Mouse (Mus musculus) thymus, adult 2 months (tissue): Measurements from ENCODE around the gene Zfp541. TPM values are rescaled to one million over a fixed set of nuclear protein-coding genes. Genes with fewer than 3 reads are reported as not detected.

ENCODE experiments used
- DNase-seq: peaks from one replicate; pipeline ENCODE4 v3.0.0; 2021
- H3K27ac ChIP-seq: fragments of 200-500 bp; 2 replicates; pipeline ENCODE4 v1.5.1; 2012; ENCODE audit warnings: low read length, control low read depth; ENCODE audit not compliant: control insufficient read depth, insufficient read depth
- H3K27me3 ChIP-seq: fragments of 200-500 bp; 2 replicates; pipeline ENCODE4 v1.6.1; 2012; ENCODE audit warnings: mild to moderate bottlenecking, low read length, moderate library complexity, mixed read lengths; ENCODE audit not compliant: control insufficient read depth, insufficient read depth
- H3K36me3 ChIP-seq: fragments of 200-500 bp; 2 replicates; pipeline ENCODE4 v1.6.1; 2012; ENCODE audit warnings: mild to moderate bottlenecking, low read length, moderate library complexity; ENCODE audit not compliant: control insufficient read depth, insufficient read depth
- H3K4me1 ChIP-seq: fragments of 200-500 bp; replicated peaks from 2 replicates; pipeline ENCODE4 v1.6.1; 2012; ENCODE audit warnings: low read length; ENCODE audit not compliant: control insufficient read depth, insufficient read depth
- H3K4me3 ChIP-seq: fragments of 200-500 bp; 2 replicates; pipeline ENCODE4 v1.5.1; 2012; ENCODE audit warnings: mild to moderate bottlenecking, low read length, control low read depth, moderate library complexity; ENCODE audit not compliant: control insufficient read depth, insufficient read depth
- CTCF ChIP-seq: fragments of 200-500 bp; IDR thresholded peaks from 2 replicates; pipeline ENCODE4 v1.5.1; 2012; ENCODE audit warnings: mild to moderate bottlenecking, control low read depth, low read length, moderate library complexity, borderline replicate concordance; ENCODE audit not compliant: control insufficient read depth, poor library complexity, insufficient read depth; ENCODE audit errors: extremely low read depth
- POLR2A ChIP-seq: fragments of 200-500 bp; IDR thresholded peaks from 2 replicates; pipeline ENCODE4 v1.6.1; 2012; ENCODE audit warnings: mild to moderate bottlenecking, low read length, control low read depth, moderate library complexity; ENCODE audit not compliant: control insufficient read depth, poor library complexity, insufficient read depth; ENCODE audit errors: extremely low read depth
- WGBS: fragments of 180-500 bp; shearing (Covaris S2); methylation state at CpG from one replicate; pipeline ENCODE4 v1.1.7; 2018; 5-methylcytosine and 5-hydroxymethylcytosine counted together
- polyA plus RNA-seq: library from polyadenylated mRNA; depleted of rRNA; stranded (reverse); fragments of >200 nt; gene quantifications from 2 replicates; pipeline ENCODE4 v1.2.3, GENCODE M21; 2012

Gene Zfp541
- polyA plus RNA-seq, 1 experiment: 0.11 TPM

DNA sequence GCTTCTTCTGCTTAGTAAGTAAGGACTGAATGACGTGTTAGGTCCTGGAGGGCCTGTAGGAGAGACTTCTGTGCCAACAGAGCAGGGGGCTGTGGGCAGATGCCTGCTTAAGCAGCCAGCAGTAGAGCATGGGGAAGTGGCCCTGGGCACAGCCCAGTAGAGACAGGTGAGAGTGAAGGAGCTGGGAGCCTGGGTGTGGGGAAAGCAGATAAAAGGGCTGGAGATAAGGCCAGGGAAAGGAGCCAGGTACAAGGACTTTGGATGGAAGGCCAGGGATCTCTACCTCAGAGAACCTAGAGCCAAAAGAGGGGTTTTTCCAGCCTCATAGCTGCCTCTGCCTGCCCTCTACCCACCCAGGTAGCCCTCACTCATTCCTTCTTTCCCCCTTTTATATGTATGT lies 28.6 kb upstream of the Zfp541 start:
- H3K4me1 ChIP-seq: peaks cover 10% of the 10 kb centered on the region
- no peaks in the 10 kb centered on the region for H3K27me3 ChIP-seq
- WGBS: 75% methylated on average over 1 of the region's 1 CpGs
- H3K27ac ChIP-seq: peak overlapping the region; percentile 26; the same call in 1 of the 2 replicates
- TF ChIP-seq POLR2A (no peak), CTCF (no peak)
- DNase-seq: no peak
- no peak overlapping the region for H3K4me3 ChIP-seq
- no peaks in the 10 kb centered on the region for H3K36me3 ChIP-seq

DNA sequence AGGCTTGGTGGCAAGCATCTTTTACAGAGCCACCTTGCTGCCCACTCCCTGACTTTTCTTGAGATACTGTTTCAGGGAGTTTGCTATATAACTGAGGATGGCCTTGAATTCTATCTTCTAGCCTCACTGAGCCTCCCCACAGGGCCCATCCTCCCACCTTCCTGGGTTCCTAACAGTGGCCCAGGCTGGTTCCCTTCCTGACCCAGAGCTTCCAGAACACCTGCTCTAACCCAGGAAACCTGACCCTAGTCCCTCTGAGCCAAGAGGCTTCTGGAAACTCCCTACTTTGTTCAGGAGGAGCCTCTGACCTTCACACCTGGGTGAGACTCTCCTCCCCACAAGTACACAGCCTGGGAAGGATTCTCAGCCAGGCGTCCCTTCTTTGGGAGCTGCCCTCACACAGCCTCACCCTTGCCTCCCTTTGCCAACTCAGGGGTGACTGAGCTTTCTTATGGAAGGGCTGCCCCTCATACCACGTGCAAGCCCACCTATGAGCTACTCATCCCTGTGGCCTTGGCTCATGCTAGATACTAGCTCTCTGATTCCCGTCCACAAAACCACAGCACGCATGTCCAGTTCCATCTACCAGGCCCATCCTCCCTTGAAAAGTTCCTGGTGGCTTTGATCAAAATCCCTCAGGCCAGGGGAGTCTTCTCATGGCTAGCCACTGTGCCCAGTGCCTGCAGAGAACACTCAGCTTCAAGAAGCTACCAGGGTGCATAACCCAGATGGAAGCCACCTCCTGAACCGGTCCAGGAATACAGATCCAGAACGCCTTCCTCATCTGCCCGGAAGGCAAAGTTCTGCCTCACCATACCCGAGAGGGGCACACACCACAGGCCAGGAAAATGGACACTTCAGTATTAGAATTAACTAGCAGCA lies 27.8 kb upstream of the Zfp541 start:
- no peaks in the 10 kb centered on the region for H3K36me3 ChIP-seq
- H3K4me1 ChIP-seq: peaks cover 10% of the 10 kb centered on the region
- no peak for DNase-seq
- 93% methylated on average over 8 of the region's 8 CpGs for WGBS
- no peak overlapping the region for H3K4me3 ChIP-seq
- peak overlapping the region; percentile 26; the same call in 1 of the 2 replicates for H3K27ac ChIP-seq
- TF ChIP-seq POLR2A (no peak), CTCF (no peak)
- H3K27me3 ChIP-seq: no peaks in the 10 kb centered on the region

DNA sequence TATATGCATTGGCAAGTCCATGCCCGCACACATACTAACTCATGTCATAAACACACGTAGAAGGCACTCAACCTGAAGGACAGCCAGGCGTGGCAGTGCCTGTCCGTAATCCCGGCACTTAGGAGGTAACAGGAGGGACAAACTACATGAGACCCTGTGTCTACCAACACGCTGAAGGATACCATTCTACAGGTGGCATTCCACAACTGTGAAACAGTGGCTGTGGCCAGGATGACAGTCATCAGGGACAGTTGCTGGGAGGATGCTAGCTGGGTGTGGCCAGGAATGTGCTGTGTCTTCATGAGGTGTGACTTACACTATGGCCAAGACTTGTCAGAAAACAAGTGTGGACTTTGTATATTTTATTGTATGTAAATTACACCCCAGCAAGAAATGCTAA lies 24.6 kb upstream of the Zfp541 start:
- Histone ChIP-seq H3K27me3 (no peaks in the 10 kb centered on the region), H3K4me1 (peaks cover 15% of the 10 kb centered on the region), H3K4me3 (no peak overlapping the region), H3K36me3 (no peaks in the 10 kb centered on the region), H3K27ac (no peak overlapping the region)
- no peak for TF ChIP-seq POLR2A
- TF ChIP-seq CTCF: no peak
- DNase-seq: no peak
- WGBS: 94% methylated on average over 6 of the region's 6 CpGs

DNA sequence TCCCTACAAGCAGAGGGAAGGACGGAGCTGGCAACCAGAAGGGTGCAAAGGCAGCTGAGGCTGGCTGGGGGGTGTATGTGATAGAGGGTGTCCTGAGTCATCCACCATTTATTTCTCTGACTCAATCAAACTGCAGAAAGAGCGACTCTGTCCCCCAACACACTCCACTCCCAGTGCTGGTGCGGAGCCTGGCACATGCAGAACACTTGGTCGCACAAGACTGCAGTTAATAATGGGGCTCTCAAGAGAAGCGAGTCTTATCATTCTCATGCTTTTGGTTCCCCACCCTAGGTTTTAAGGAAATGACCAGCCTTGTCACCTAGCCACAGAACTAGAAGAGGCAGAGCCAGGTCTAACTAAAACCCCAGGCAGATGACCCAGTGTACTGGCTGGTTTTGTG lies 22.3 kb upstream of the Zfp541 start:
- Histone ChIP-seq H3K36me3 (no peaks in the 10 kb centered on the region), H3K4me3 (no peak overlapping the region), H3K27me3 (no peaks in the 10 kb centered on the region), H3K4me1 (peaks cover 23% of the 10 kb centered on the region), H3K27ac (no peak overlapping the region)
- WGBS: 95% methylated on average over 5 of the region's 5 CpGs
- DNase-seq: no peak
- TF ChIP-seq POLR2A: no peak

DNA sequence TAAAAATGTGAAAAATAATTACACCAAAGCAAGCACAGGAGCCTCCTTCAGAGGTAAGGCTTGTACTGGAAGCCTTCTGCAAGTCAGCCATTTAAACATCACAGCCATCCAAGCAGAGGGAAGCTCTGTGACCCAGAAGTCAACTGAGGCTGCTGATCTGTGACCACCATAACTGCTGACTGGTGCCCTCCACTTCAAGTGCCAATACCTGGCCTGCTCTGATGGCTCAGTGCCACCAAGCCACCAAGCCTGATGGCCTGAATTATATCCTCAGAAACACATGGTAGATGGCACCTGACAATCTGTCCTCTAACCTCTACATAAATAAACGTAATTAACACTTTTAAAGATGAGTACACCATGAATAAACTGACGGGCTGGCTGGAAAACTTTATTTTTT lies 20.4 kb upstream of the Zfp541 start:
- no peak for TF ChIP-seq CTCF
- no peak for TF ChIP-seq POLR2A
- Histone ChIP-seq H3K36me3 (no peaks in the 10 kb centered on the region), H3K27me3 (no peaks in the 10 kb centered on the region), H3K4me1 (peaks cover 38% of the 10 kb centered on the region), H3K4me3 (no peak overlapping the region), H3K27ac (no peak overlapping the region)
- over 99% methylated on average over 2 of the region's 2 CpGs for WGBS
- DNase-seq: no peak

DNA sequence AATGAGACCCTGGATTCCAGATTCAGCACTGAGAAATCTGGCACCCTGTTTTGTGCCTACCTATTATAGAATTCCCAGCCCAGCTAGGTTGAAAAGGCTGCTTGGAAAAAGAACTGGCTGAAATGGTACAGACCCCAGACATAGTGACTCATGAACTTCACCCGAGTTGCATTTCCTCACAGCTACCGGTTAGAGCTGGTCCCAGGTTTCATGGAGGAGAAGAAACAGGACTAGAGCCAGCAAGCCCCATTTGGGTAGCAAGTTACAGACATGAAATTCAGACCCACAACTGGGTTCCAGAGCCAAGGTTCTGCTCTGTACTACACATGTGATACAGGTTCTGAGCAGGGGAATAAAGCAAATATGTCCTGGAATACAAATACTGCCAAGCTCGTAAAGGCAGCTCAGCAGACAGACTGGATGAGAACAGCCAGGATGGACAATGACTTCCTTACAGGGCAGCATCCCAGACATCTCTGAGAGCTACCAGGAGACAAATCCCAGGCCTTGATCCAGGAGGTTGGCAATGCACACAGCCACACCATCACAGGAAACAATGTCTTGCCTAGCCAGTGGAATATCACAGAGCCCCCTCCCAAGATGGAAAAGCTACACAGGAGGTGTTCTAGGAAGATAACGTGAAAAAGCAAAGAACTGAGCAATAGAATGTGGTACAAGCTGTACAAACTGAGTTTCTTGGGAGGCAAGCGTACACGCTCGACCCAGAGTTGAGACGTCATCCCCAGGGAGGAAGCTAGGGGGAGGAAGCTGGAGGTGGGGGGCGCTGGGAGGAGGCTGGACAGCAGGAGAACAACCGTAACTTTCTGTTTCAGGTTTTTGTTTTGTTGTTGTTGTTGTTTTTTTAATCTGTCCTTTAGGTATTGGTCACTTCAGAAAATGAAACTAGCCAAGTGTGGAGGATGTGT lies 18.5 kb upstream of the Zfp541 start:
- TF ChIP-seq POLR2A: no peak
- TF ChIP-seq CTCF: no peak
- H3K4me3 ChIP-seq: no peak overlapping the region
- peaks cover 38% of the 10 kb centered on the region for H3K4me1 ChIP-seq
- no peak for DNase-seq
- 0 out of 2 replicates have a peak overlapping the region, but pooled peaks have one; percentile 20 for H3K27ac ChIP-seq
- no peaks in the 10 kb centered on the region for H3K27me3 ChIP-seq
- H3K36me3 ChIP-seq: no peaks in the 10 kb centered on the region
- WGBS: 51% methylated on average over 10 of the region's 10 CpGs
